Mouse (Mus musculus): ENCODE measurements around the gene Zfp319. TPM values are rescaled to one million over a fixed set of nuclear protein-coding genes. Genes with fewer than 3 reads are reported as not detected.
A peak's percentile ranks its signal among the peaks of the same experiment; 100 is the strongest.

Gene Zfp319
- total and polyA plus RNA-seq, 2 experiments from 2014 or later: 10.5 to 18.3 TPM

GRCm38 (mm10) chr8:95341721-95342120 lies 10.0 kb upstream of the Zfp319 start:
- ATAC-seq: no peak
- Histone ChIP-seq H3K27ac (no peak overlapping the region), H3K36me3 (ENCODE audit: insufficient read depth, low read length) (peaks cover 42% of the 10 kb centered on the region; the same call in 1 of the 2 replicates), H3K9ac (replicated peaks; ENCODE audit: low read length) (no peak overlapping the region), H3K27me3 (ENCODE audit: insufficient read depth, low read length) (no peaks in the 10 kb centered on the region), H3K4me3 (ENCODE audit: low read length) (no peak overlapping the region), H3K4me1 (ENCODE audit: insufficient read depth, low read length) (no peaks in the 10 kb centered on the region), H3K9me3 (ENCODE audit: low read length) (no peaks in the 10 kb centered on the region), H3K4me2 (ENCODE audit: low read depth, low read length) (no peak overlapping the region)
- TF ChIP-seq CTCF (IDR thresholded peaks at IDR 0.05; ENCODE audit: low read depth): no peak
- DNase-seq (ENCODE audit: low spot score): no peak
- WGBS: 73% methylated on average over 5 of the region's 5 CpGs

DNA sequence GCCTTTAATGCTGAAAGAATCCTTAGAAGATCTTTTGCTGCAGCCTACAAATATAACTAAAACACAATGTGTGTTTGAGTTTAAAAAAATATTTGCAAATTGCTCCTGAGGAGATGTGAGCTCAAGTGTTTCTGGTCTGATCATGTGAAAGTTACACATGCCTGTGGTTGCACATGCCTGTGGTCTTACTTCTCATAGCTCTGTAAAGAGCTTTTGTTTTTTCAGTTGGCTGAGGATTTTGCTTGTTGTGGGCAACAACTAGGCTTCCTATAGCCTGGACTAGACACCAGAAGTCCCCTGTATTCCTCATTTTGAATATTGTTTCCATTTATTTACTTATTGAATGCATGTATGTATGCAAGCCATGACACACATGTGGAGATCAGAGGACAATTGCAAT lies 4.6 kb upstream of the Zfp319 start:
- no peak for TF ChIP-seq CTCF (IDR thresholded peaks at IDR 0.05; ENCODE audit: low read depth)

GRCm38 (mm10) chr8:95335706-95336105 lies 4.0 kb upstream of the Zfp319 start:
- no peak for TF ChIP-seq CTCF (IDR thresholded peaks at IDR 0.05; ENCODE audit: low read depth)
- DNase-seq (ENCODE audit: low spot score) (no peak), ATAC-seq (no peak)
- Histone ChIP-seq H3K27me3 (ENCODE audit: insufficient read depth, low read length) (no peaks in the 10 kb centered on the region), H3K36me3 (ENCODE audit: insufficient read depth, low read length) (peaks cover 18% of the 10 kb centered on the region; the same call in 1 of the 2 replicates), H3K27ac (no peak overlapping the region), H3K4me3 (ENCODE audit: low read length) (no peak overlapping the region), H3K9me3 (ENCODE audit: low read length) (no peaks in the 10 kb centered on the region), H3K4me1 (ENCODE audit: insufficient read depth, low read length) (no peaks in the 10 kb centered on the region; the same call in 1 of the 2 replicates), H3K4me2 (ENCODE audit: low read depth, low read length) (no peak overlapping the region), H3K9ac (replicated peaks; ENCODE audit: low read length) (no peak overlapping the region)
- 90% methylated on average over 1 of the region's 1 CpGs for WGBS

More for the DNA sequence above, 4.6 kb upstream of the Zfp319 start:
- no peak overlapping the region for H3K4me2 ChIP-seq (ENCODE audit: low read depth, low read length)
- no peak for ATAC-seq
- H3K4me1 ChIP-seq (ENCODE audit: insufficient read depth, low read length): no peaks in the 10 kb centered on the region
- H3K9ac ChIP-seq (replicated peaks; ENCODE audit: low read length): no peak overlapping the region
- no peak overlapping the region for H3K4me3 ChIP-seq (ENCODE audit: low read length)
- DNase-seq (ENCODE audit: low spot score): no peak
- H3K27ac ChIP-seq: no peak overlapping the region
- H3K27me3 ChIP-seq (ENCODE audit: insufficient read depth, low read length): no peaks in the 10 kb centered on the region
- H3K36me3 ChIP-seq (ENCODE audit: insufficient read depth, low read length): peaks cover 22% of the 10 kb centered on the region; the same call in 1 of the 2 replicates
- no peaks in the 10 kb centered on the region for H3K9me3 ChIP-seq (ENCODE audit: low read length)

GRCm38 (mm10) chr8:95332437-95333199 lies 868 bp upstream of the Zfp319 start:
- ATAC-seq (no peak), DNase-seq (ENCODE audit: low spot score) (no peak)
- H3K27ac ChIP-seq: peak overlapping the region; percentile 92
- H3K27me3 ChIP-seq (ENCODE audit: insufficient read depth, low read length): no peaks in the 10 kb centered on the region
- peaks cover 11% of the 10 kb centered on the region for H3K4me1 ChIP-seq (ENCODE audit: insufficient read depth, low read length)
- peak overlapping the region; percentile 63 for H3K4me3 ChIP-seq (ENCODE audit: low read length)
- no peaks in the 10 kb centered on the region for H3K9me3 ChIP-seq (ENCODE audit: low read length)
- 21% methylated on average over 21 of the region's 21 CpGs for WGBS
- H3K4me2 ChIP-seq (ENCODE audit: low read depth, low read length): peak overlapping the region; percentile 79
- peaks cover 18% of the 10 kb centered on the region for H3K36me3 ChIP-seq (ENCODE audit: insufficient read depth, low read length)
- H3K9ac ChIP-seq (replicated peaks; ENCODE audit: low read length): peak overlapping the region; percentile 86
- no peak for TF ChIP-seq CTCF (IDR thresholded peaks at IDR 0.05; ENCODE audit: low read depth)

- H3K4me3 ChIP-seq (ENCODE audit: low read length): peak overlapping the region; percentile 63
- DNase-seq (ENCODE audit: low spot score): peak; percentile 72
- no peaks in the 10 kb centered on the region for H3K9me3 ChIP-seq (ENCODE audit: low read length)
- peak; percentile 22; the same call in 1 of the 2 replicates for TF ChIP-seq CTCF (IDR thresholded peaks at IDR 0.05; ENCODE audit: low read depth)
- H3K9ac ChIP-seq (replicated peaks; ENCODE audit: low read length): peak overlapping the region; percentile 86
- WGBS: under 1% methylated on average over 38 of the region's 38 CpGs
- peak overlapping the region; percentile 79 for H3K4me2 ChIP-seq (ENCODE audit: low read depth, low read length)
- no peaks in the 10 kb centered on the region for H3K27me3 ChIP-seq (ENCODE audit: insufficient read depth, low read length)
- peak overlapping the region; percentile 92 for H3K27ac ChIP-seq
- peaks cover 31% of the 10 kb centered on the region for H3K36me3 ChIP-seq (ENCODE audit: insufficient read depth, low read length)
- ATAC-seq: peak; percentile 50
- peaks cover 11% of the 10 kb centered on the region for H3K4me1 ChIP-seq (ENCODE audit: insufficient read depth, low read length)
These were observed 512 bp downstream of the Zfp319 start for GRCm38 (mm10) chr8:95331156-95331719.

GRCm38 (mm10) chr8:95330367-95330766 lies 1.4 kb downstream of the Zfp319 start:
- Histone ChIP-seq H3K4me1 (ENCODE audit: insufficient read depth, low read length) (peaks cover 11% of the 10 kb centered on the region), H3K4me2 (ENCODE audit: low read depth, low read length) (peak overlapping the region; percentile 79), H3K36me3 (ENCODE audit: insufficient read depth, low read length) (peaks cover 37% of the 10 kb centered on the region), H3K9ac (replicated peaks; ENCODE audit: low read length) (peak overlapping the region; percentile 86; the same call in 1 of the 2 replicates), H3K27me3 (ENCODE audit: insufficient read depth, low read length) (no peaks in the 10 kb centered on the region), H3K27ac (no peak overlapping the region), H3K9me3 (ENCODE audit: low read length) (no peaks in the 10 kb centered on the region), H3K4me3 (ENCODE audit: low read length) (peak overlapping the region; percentile 63)
- WGBS: 79% methylated on average over 1 of the region's 1 CpGs
- ATAC-seq (no peak), DNase-seq (ENCODE audit: low spot score) (no peak)
- TF ChIP-seq CTCF (IDR thresholded peaks at IDR 0.05; ENCODE audit: low read depth): no peak

All from hindbrain, postnatal 0 days (tissue).